Mouse (Mus musculus) adrenal gland, postnatal 14 days (tissue): Measurements from ENCODE around the gene Slc2a1. TPM values are rescaled to one million over a fixed set of nuclear protein-coding genes. Genes with fewer than 3 reads are reported as not detected.

Source experiments
- DNase-seq: peaks from one replicate; pipeline ENCODE4 v3.0.0; 2021; ENCODE audit warnings: mixed read lengths
- total RNA-seq: library from RNA; stranded (reverse); gene quantifications from 2 replicates; pipeline ENCODE4 v1.2.3, GENCODE M21; 2021

Gene Slc2a1
- total RNA-seq, 1 experiment from 2014 or later: 15.9 TPM

- no peak for DNase-seq
Measured at GRCm38 (mm10) chr4:119131189-119131910, 22.8 kb downstream of the Slc2a1 start.

DNA sequence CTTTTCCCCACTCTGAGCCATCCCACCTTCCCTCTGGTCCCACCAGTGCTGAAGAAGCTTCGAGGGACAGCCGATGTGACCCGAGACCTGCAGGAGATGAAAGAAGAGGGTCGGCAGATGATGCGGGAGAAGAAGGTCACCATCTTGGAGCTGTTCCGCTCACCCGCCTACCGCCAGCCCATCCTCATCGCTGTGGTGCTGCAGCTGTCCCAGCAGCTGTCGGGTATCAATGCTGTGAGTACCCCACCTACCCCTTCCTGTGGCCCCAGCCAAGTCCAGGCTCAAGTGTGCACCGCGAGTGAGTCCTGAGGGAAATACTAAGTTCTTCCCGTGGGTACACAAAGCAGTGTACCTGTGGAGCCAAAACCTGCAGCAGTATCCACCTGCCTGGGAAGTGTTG lies 24.8 kb downstream of the Slc2a1 start:
- DNase-seq: no peak

DNA sequence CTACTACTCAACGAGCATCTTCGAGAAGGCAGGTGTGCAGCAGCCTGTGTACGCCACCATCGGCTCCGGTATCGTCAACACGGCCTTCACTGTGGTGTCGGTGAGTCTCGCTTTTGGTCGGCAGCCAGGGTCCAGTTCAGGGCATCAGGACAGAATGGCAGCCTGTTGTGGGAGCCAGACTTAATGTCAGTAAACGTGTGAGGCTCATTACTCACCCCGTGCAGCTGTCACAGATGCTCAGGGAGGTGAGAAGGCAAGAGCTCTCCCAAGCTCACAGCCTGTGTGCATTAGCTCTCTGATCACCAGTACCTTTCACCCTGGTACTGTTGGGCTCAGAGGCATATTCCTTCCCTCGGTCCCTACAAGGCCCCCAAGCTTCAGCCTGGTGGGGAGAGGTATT lies 25.3 kb downstream of the Slc2a1 start:
- DNase-seq: no peak

- DNase-seq: no peak
Measured at GRCm38 (mm10) chr4:119137313-119137712, 28.8 kb downstream of the Slc2a1 start.

GRCm38 (mm10) chr4:119138171-119138570 lies 29.7 kb downstream of the Slc2a1 start:
- DNase-seq: peak; percentile 88

DNA sequence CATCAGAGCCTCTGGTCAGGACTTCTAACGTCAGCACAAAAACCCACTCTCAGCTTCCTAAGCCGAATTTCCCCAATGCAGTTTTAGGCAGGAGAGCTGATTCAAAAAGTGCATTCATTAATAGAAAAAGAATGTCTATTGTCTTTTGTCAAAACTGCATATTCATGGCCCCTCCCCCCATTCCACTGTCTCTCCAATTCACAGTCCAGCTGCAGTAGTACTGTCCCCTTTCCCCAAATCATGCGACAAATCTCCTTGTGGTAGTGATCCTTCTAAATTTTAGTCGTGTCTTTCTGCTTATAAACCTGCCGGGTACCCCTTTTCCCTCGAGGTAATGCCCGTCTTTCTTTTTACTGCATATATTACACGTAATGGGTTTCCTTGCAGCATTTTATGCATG lies 30.3 kb downstream of the Slc2a1 start:
- DNase-seq: no peak

- DNase-seq: peak; percentile 50
Measured at GRCm38 (mm10) chr4:119140126-119140525, 31.6 kb downstream of the Slc2a1 start.

- DNase-seq: no peak
Measured at GRCm38 (mm10) chr4:119141191-119141590, 32.7 kb downstream of the Slc2a1 start.

DNA sequence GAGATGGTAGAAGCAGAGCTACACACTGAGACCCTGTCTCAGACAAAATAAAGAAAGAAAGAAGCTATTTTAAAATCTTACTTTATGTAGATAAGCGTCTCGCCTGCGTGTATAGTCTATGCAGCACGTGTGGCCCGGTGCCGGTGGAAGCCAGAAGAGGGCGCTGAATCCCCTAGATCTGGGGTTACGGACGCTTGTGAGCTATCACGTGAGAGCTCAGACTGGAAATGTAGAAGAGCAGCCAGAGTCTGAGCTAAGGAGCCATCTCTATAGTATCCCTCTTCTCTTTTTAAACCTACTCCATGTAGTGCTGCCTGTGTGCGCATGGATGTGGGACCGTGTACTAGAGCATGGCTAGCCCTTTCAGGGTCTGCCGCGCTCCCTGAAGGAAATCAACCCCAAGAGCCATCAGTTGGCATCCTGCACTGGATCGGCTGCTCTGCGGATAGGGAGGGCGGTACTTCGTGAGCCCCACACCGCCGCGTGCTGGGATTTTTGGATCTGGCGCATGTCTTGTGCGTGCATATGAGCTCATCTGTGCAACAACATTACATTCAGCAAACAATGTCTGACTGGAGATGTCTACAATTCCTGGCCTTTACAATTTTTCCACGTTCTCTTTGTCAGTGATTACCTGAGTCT lies 33.8 kb downstream of the Slc2a1 start:
- DNase-seq: peak; percentile 84

- DNase-seq: peak; percentile 64
Measured at GRCm38 (mm10) chr4:119146816-119147215, 38.3 kb downstream of the Slc2a1 start.

- no peak for DNase-seq
Measured at GRCm38 (mm10) chr4:119147347-119147746, 38.8 kb downstream of the Slc2a1 start.

GRCm38 (mm10) chr4:119148741-119149140 lies 40.2 kb downstream of the Slc2a1 start:
- DNase-seq: no peak

GRCm38 (mm10) chr4:119157186-119157585 lies 48.7 kb downstream of the Slc2a1 start:
- DNase-seq: peak; percentile 84

DNA sequence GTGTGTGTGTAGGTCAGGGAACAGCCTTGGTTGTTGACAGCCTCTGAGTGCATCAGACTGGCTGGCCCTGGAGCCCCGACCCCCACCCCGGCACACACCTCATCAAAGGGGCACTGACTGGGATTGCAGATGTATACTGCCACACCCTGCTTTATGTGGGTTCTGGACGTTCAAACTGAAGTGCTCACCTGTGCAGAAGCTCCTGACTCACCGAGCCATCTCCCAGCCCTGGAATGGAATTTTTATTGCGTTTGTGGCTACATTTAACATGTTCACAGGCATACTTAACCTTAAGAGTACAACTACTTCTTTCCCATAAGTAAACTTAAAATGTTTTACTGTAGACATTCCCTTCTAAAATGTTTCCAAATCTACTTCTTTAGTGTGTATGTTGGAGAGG lies 49.4 kb downstream of the Slc2a1 start:
- DNase-seq: no peak

DNA sequence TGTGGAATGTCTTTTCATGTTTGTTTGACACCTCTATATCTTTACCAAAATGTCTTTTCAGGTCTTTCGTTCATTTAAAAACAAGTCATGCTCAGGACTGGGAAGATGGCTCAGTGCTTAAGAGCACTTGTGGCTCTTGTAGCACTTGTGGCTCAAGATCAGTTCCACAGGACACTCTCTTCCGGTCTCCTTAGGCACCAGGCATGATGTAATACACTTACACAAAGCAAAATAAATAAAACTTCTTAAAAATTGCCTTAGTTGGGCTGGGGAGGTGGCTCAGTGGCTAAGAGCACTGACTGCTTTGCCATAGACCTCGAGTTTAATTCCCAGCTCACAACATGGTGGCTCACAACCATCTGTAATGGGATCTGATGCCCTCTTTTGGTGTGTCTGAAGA lies 52.8 kb downstream of the Slc2a1 start:
- no peak for DNase-seq

DNA sequence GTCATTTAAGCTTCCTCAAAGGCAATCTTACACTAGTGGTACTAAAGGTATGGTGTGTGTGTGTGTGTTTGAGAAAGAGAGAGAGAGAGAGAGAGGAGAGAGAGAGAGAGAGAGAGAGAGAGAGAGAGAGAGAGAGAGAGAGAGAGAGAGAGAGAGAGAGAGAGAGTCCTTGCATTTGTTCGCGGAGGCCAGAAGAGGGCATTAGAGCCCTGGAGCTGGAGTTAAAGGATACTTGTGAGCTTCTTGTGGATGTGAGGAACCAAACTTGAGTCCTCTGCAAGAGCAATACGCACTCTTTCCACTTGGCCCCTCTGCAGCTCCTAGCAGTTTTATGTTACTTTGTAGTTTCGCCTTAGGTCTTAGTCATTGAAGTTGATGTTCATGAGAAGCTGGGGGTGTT lies 54.5 kb downstream of the Slc2a1 start:
- DNase-seq: no peak

- no peak for DNase-seq
Measured at GRCm38 (mm10) chr4:119165916-119166315, 57.4 kb downstream of the Slc2a1 start.

- no peak for DNase-seq
Measured at GRCm38 (mm10) chr4:119167068-119167467, 58.6 kb downstream of the Slc2a1 start.

GRCm38 (mm10) chr4:119167663-119168062 lies 59.2 kb downstream of the Slc2a1 start:
- DNase-seq: peak; percentile 90

GRCm38 (mm10) chr4:119172919-119173650 lies 64.6 kb downstream of the Slc2a1 start:
- no peak for DNase-seq

DNA sequence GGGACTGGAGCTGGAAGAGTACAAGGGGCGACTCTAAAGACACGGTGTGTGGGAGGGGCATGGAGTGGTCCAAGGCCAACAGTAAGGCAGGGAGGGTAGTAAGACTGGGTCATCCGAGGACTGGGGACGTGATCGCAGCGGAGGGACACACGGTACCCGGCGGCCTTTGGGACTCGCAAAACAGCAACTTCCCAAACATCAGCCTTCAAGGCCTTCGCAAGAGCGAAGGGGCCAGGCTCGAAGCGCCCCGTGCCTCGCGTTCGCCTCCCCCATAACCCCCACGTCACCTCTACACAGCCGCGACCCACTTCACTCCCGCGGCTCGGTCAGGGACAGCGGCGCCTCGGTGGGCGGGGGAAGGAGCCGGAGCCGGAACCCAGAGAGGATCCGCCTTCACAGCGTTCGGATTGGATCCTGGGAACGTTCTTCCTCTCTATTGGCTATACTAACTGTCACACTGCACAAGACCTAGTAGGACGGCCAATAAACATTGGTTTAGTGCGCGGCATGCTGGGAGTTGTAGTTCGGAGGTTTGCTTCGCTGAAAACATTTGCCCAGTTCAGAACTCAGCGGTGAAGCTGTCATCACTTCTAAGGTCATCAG lies 65.4 kb downstream of the Slc2a1 start, which contains the start of gene Zfp691:
TSS of gene Zfp691 (minus strand) at position 345 of the 603 bp plus-strand sequence.
- peak; percentile 95 for DNase-seq

GRCm38 (mm10) chr4:119177702-119178101 lies 69.2 kb downstream of the Slc2a1 start:
- DNase-seq: peak; percentile 26

DNA sequence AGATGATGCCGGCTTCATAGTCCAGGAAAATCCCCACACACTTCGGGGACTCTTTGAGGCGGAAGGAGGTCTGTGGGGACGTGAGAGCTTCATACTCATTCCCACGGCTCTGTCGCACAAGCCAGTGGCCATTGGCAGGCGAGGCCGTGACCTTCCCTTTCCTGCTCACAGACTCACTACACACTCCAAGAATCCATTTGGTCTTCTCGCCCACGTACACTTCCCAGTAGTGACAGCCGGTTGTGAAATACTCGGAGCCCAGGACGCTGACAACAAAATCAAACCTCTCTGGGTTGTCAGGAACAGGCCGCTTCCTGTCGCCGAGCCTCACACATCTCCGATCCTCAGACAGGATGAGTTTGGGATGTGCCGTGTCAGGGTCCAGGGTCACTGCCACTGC lies 69.8 kb downstream of the Slc2a1 start:
- DNase-seq: peak; percentile 42
